Mouse (Mus musculus) myocyte (in vitro differentiated cells): ENCODE measurements at regions not wholly inside any gene's neighbourhood (a gene's known extent, or its start where the extent isn't known, plus 50 kb on each side); places are given as distances from the start of the nearest gene placed in this dataset.

Experiments
- MAX ChIP-seq: IDR thresholded peaks from one replicate; pipeline ENCODE4 v1.6.1; 2011; ENCODE audit warnings: low read depth, mild to moderate bottlenecking, control low read depth
- MYOG ChIP-seq, 3 experiments: IDR thresholded peaks; one replicate each; pipeline ENCODE4 v1.6.1; 2011; ENCODE audit warnings: control low read depth in 2 of 3, low read depth in 2 of 3, mild to moderate bottlenecking in 2 of 3; ENCODE audit not compliant: insufficient read length in 2 of 3, control insufficient read depth in 1 of 3, insufficient read depth in 1 of 3
- POLR2A ChIP-seq: IDR thresholded peaks from one replicate; pipeline ENCODE4 v1.6.1; 2011; ENCODE audit warnings: low read depth, mild to moderate bottlenecking, control low read depth, moderate library complexity; ENCODE audit not compliant: insufficient read length
- POLR2AphosphoS2 ChIP-seq: IDR thresholded peaks from one replicate; pipeline ENCODE4 v1.6.1; 2011; ENCODE audit warnings: low read depth, control low read depth; ENCODE audit not compliant: insufficient read length
- USF1 ChIP-seq: IDR thresholded peaks from one replicate; pipeline ENCODE4 v1.6.1; 2011; ENCODE audit warnings: low read depth, mild to moderate bottlenecking, control low read depth, moderate library complexity

DNA sequence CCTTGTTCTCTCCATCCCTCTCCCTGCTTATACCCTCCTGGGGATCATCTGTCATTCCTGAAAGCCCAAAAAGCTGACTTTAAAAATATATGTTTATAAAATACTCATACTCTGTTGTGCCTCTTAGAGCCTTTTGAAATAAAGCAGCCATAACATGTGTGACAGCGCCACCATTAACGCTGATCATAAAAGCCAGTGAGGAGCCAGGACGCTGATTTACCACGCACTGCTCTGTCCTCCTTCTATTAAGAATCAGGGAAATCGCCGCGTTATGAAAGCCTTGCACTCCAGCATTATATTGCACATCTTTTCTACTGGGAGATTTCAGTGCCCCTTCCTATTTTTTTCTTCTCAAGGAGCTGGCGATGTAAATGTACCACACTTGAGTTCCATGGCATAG lies 195.1 kb downstream of the Cenpc1 start:
- no peak for TF ChIP-seq MYOG (IDR thresholded peaks at IDR 0.05; ENCODE audit: control insufficient read depth in 1 of 3, insufficient read depth in 1 of 3, insufficient read length in 2 of 3, low read depth in 2 of 3)
- TF ChIP-seq POLR2A, result no peak
- TF ChIP-seq POLR2AphosphoS2, result no peak
- TF ChIP-seq MAX, result no peak
- no peak for TF ChIP-seq USF1
